Comparison of ENCODE assay signal across 22 mouse cellular contexts in genomic region chr7:115360142-115360541, GRCm38 (mm10).
"Had no signal": no experiment of that assay in that cellular context is flagged by ENCODE, and none has a peak within 500 bp of the region (broad histone marks: within the 10 kb centered on the region; RNA-seq: fewer than 3 reads in every experiment).

No protein-coding gene starts in this region.

- H3K27me3 ChIP-seq: liver, embryonic 13.5 days; midbrain, embryonic 13.5 days; neural tube, embryonic 13.5 days; stomach, embryonic 15.5 days had no signal

- H3K36me3 ChIP-seq: limb, embryonic 10.5 days; limb, embryonic 13.5 days; liver, embryonic 13.5 days; midbrain, embryonic 10.5 days; midbrain, embryonic 13.5 days; neural tube, embryonic 13.5 days; stomach, embryonic 15.5 days had no signal

- H3K4me1 ChIP-seq: limb, embryonic 10.5 days; limb, embryonic 13.5 days; liver, embryonic 13.5 days; megakaryocyte, embryonic 14.5 days; midbrain, embryonic 10.5 days; midbrain, embryonic 13.5 days; neural tube, embryonic 13.5 days; stomach, embryonic 15.5 days had no signal

- H3K4me3 ChIP-seq: left cerebral cortex, adult 2 months; limb, embryonic 10.5 days; limb, embryonic 13.5 days; liver, embryonic 13.5 days; megakaryocyte, embryonic 14.5 days; midbrain, embryonic 10.5 days; midbrain, embryonic 13.5 days; myocyte; neural tube, embryonic 13.5 days; stomach, embryonic 15.5 days had no signal

- ATAC-seq: inflammation-experienced regulatory T-cells, adult 6 months; intestine, embryonic 16.5 days; midbrain, embryonic 13.5 days; midbrain, embryonic 16.5 days had no signal

- H3K27ac ChIP-seq: kidney, postnatal 0 days; left cerebral cortex, adult 2 months; limb, embryonic 10.5 days; limb, embryonic 13.5 days; liver, embryonic 13.5 days; macrophage; midbrain, embryonic 10.5 days; midbrain, embryonic 13.5 days; neural tube, embryonic 13.5 days; stomach, embryonic 15.5 days had no signal

- DNase-seq: kidney, adult 18-20 months; kidney, adult 9 months; kidney, postnatal 25 days; layer of hippocampus, postnatal 36 days; liver, embryonic 13.5 days; lung, adult 2 months; lung, postnatal 14 days; right cerebral cortex, postnatal 4 days had no signal
